Mouse (Mus musculus) CD4-positive, CD25-positive, alpha-beta regulatory T cell, adult 9 weeks (primary cell): ENCODE data around the gene Cep126. TPM values are rescaled to one million over a fixed set of nuclear protein-coding genes. Genes with fewer than 3 reads are reported as not detected.

Experiments
- polyA plus RNA-seq: library from polyadenylated mRNA; unstranded; fragments of 100-300 nt; shearing (Covaris generic); gene quantifications from one replicate; pipeline ENCODE4 v1.2.1, GENCODE M21; 2017

Gene Cep126
- polyA plus RNA-seq = not detected

GRCm38 (mm10) chr9:8134117-8134574 lies at the start of gene Cep126:
Gene Cep126, minus strand, starts transcription at chr9:8134294.

GRCm38 (mm10) chr9:8042338-8043043 lies 91.6 kb downstream of the Cep126 start, which contains the start of gene Cfap300:
Gene Cfap300, minus strand, starts transcription at chr9:8042823.

Other genes starting within 250 kb of the Cep126 start
- gene Yap1, start 129.7 kb downstream of the Cep126 start, polyA plus RNA-seq = not detected
- gene Cfap300, start 91.5 kb downstream of the Cep126 start, polyA plus RNA-seq = 0.51 TPM